Mouse (Mus musculus) thymus, adult 18-20 months (tissue): ENCODE data around the gene Cfap299.

Experiments
- DNase-seq, 2 experiments: peaks; one replicate each; pipeline ENCODE4 v3.0.0; 2022; ENCODE audit warnings: mixed read lengths in 2 of 2

Gene Cfap299

DNA sequence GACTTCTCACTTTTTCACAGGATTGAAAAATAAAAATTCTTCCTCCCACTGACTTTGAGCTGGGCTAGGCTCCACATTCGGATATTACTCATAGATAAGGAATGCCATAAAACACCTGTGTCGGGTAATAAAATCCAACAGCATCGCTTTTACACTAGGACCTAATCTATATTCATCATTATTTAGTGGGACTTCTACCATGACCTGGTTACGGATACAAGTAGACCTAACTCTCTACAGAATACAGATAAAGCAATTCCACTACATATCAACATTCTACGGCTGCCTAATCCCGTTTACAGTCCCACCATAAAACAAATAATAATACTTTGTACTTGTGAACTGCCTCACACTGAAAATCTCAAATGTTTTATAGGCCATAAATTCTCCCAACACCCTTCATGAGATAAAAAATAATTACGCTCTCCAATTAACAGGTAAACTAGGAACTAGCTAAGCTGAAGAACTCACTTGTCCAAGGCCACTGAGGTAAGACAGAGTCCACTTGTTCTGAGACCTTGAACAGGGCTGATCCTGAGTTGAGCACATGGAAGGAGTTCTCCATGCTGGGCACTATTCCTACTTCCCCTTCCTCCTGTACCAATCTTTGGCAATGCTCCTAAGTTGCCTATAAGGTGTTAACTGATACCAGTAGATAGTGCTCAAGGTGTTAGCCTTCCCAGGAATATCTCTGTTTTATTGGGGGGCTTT is 513.7 kb downstream of the Cfap299 start:
- DNase-seq = no peak

DNA sequence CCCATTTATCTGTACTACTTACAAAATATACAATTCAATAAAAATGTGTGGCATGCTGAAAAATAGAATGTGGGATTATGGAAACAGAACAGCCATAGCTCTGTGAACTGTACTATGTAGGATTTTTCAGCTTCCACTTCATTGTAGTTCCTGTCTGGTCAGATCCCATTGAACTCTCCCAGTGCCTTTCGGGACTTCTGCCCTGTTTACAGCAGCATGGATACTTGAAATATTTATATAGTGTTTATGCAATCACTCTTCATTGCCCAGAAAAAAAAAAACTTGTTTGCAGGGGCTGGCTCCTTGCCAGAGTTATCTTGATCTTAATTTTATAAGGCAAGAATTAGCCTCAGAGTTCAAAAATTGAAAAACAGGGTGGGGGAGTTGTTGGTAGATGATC is 515.6 kb downstream of the Cfap299 start:
- DNase-seq = no peak
